Mouse (Mus musculus): ENCODE results near the gene Pla2g1b.
"Not testable (repeated sequence)": the region's sequence is repeated elsewhere in the genome, so short reads cannot be mapped to it uniquely, and the experiment has no call there.

Gene Pla2g1b

GRCm38 (mm10) chr5:115505617-115506016 lies 39.6 kb downstream of the Pla2g1b start:
- DNase-seq (ENCODE audit: low read depth, low spot score) = not testable (repeated sequence)

- peak; percentile 97 for DNase-seq (ENCODE audit: low read depth, low spot score)
These were observed 40.6 kb downstream of the Pla2g1b start, which contains the start of gene Pxn for GRCm38 (mm10) chr5:115506454-115507201. Pxn (plus strand) TSS chr5:115506676.

GRCm38 (mm10) chr5:115507267-115507980 lies 41.4 kb downstream of the Pla2g1b start:
- peak; percentile 28 for DNase-seq (ENCODE audit: low read depth, low spot score)

GRCm38 (mm10) chr5:115507981-115508858 lies 42.2 kb downstream of the Pla2g1b start:
- no peak for DNase-seq (ENCODE audit: low read depth, low spot score)

GRCm38 (mm10) chr5:115508859-115509147 lies 42.7 kb downstream of the Pla2g1b start:
- no peak for DNase-seq (ENCODE audit: low read depth, low spot score)

GRCm38 (mm10) chr5:115509321-115509761 lies 43.3 kb downstream of the Pla2g1b start:
- DNase-seq (ENCODE audit: low read depth, low spot score) = no peak

GRCm38 (mm10) chr5:115509790-115510689 lies 44.0 kb downstream of the Pla2g1b start:
- no peak for DNase-seq (ENCODE audit: low read depth, low spot score)

GRCm38 (mm10) chr5:115512375-115512774 lies 46.3 kb downstream of the Pla2g1b start:
- DNase-seq (ENCODE audit: low read depth, low spot score) = no peak

GRCm38 (mm10) chr5:115513246-115513645 lies 47.2 kb downstream of the Pla2g1b start:
- no peak for DNase-seq (ENCODE audit: low read depth, low spot score)

GRCm38 (mm10) chr5:115513721-115514120 lies 47.7 kb downstream of the Pla2g1b start:
- no peak for DNase-seq (ENCODE audit: low read depth, low spot score)

GRCm38 (mm10) chr5:115514346-115514745 lies 48.3 kb downstream of the Pla2g1b start:
- DNase-seq (ENCODE audit: low read depth, low spot score) = no peak

GRCm38 (mm10) chr5:115514896-115515587 lies 49.0 kb downstream of the Pla2g1b start:
- DNase-seq (ENCODE audit: low read depth, low spot score) = no peak

- DNase-seq (ENCODE audit: low read depth, low spot score) = peak; percentile 73
These were observed 50.2 kb downstream of the Pla2g1b start for GRCm38 (mm10) chr5:115516081-115516907.

GRCm38 (mm10) chr5:115516908-115517307 lies 50.8 kb downstream of the Pla2g1b start:
- DNase-seq (ENCODE audit: low read depth, low spot score) = no peak

- peak; percentile 52 for DNase-seq (ENCODE audit: low read depth, low spot score)
These were observed 51.4 kb downstream of the Pla2g1b start for GRCm38 (mm10) chr5:115517501-115517900.

GRCm38 (mm10) chr5:115518214-115518613 lies 52.2 kb downstream of the Pla2g1b start:
- DNase-seq (ENCODE audit: low read depth, low spot score) = not testable (repeated sequence)

- no peak for DNase-seq (ENCODE audit: low read depth, low spot score)
These were observed 54.3 kb downstream of the Pla2g1b start for GRCm38 (mm10) chr5:115520325-115520869.

GRCm38 (mm10) chr5:115521553-115522461 lies 55.7 kb downstream of the Pla2g1b start:
- peak; percentile 76 for DNase-seq (ENCODE audit: low read depth, low spot score)

Data from CD4-positive, CD25-positive, alpha-beta regulatory T cell, adult 2 months (primary cell).